8 mouse cellular contexts compared by ENCODE assay signal in genomic region chr19:38480731-38481621, GRCm38 (mm10). TPM values are rescaled to one million over a fixed set of nuclear protein-coding genes. Genes with fewer than 3 reads are reported as not detected.
DNase-seq lines count a peak whose midpoint lies in the region; ATAC-seq and TF ChIP-seq lines count a peak whose summit lies in the region.

Gene Plce1, plus strand, starts transcription at chr19:38481109.

- peak; percentile 79 for ATAC-seq in embryonic facial prominence, embryonic 11.5 days (replicated peaks; ENCODE audit: insufficient number of reproducible peaks, low FRiP score, low TSS enrichment, low read depth)
- ATAC-seq in heart, embryonic 13.5 days (ENCODE audit: extremely low read depth, insufficient number of reproducible peaks, low FRiP score, low TSS enrichment), result peak; percentile 68; the same call in 1 of the 2 replicates

- TF ChIP-seq CTCF in testis, adult 2 months (IDR thresholded peaks at IDR 0.05; ENCODE audit: control insufficient read depth, insufficient read depth, insufficient replicate concordance, low read depth, low read length), result no peak

- no peak within 1 kb of the TSS for H3K27ac ChIP-seq in embryonic facial prominence, embryonic 11.5 days (replicated peaks; ENCODE audit: low read depth, low read length)
- peak within 1 kb of the TSS; percentile 79 for H3K27ac ChIP-seq in heart, embryonic 13.5 days (replicated peaks)
- no peak within 1 kb of the TSS for H3K27ac ChIP-seq in testis, adult 2 months (ENCODE audit: control insufficient read depth, insufficient read depth, low read depth, low read length)

- no peaks in the 10 kb centered on the region; the same call in 1 of the 2 replicates for H3K27me3 ChIP-seq in embryonic facial prominence, embryonic 11.5 days (ENCODE audit: control insufficient read depth, insufficient read depth, low read length)
- 0 out of 2 replicates have a peak, but pooled peaks cover 4% of the 10 kb centered on the region for H3K27me3 ChIP-seq in heart, embryonic 13.5 days (replicated peaks)
- H3K27me3 ChIP-seq in testis, adult 2 months (ENCODE audit: control insufficient read depth, insufficient read depth, low read length), result peaks cover 5% of the 10 kb centered on the region

- no peaks in the 10 kb centered on the region for H3K4me1 ChIP-seq in embryonic facial prominence, embryonic 11.5 days (ENCODE audit: control insufficient read depth, insufficient read depth, low read length)
- H3K4me1 ChIP-seq in heart, embryonic 13.5 days, result peaks cover 61% of the 10 kb centered on the region
- H3K4me1 ChIP-seq in testis, adult 2 months (ENCODE audit: control insufficient read depth, insufficient read depth, low read length), result peaks cover 10% of the 10 kb centered on the region

- peak; percentile 36 for DNase-seq in left cerebral cortex, postnatal 4 days
- no peak for DNase-seq in left cerebral cortex, adult 18-20 months (ENCODE audit: low spot score in 2 of 2)
- peak; percentile 60 for DNase-seq in embryonic facial prominence, embryonic 11.5 days (ENCODE audit: low spot score)
- peak; percentile 38 for DNase-seq in kidney, postnatal 14 days
- peak; percentile 12 for DNase-seq in lung, postnatal 25 days (ENCODE audit: low spot score)
- DNase-seq in thymus, postnatal 14 days, result no peak

- peak within 1 kb of the TSS; percentile 64 for H3K4me3 ChIP-seq in embryonic facial prominence, embryonic 11.5 days (ENCODE audit: low read depth, low read length)
- peak within 1 kb of the TSS; percentile 72 for H3K4me3 ChIP-seq in heart, embryonic 13.5 days
- H3K4me3 ChIP-seq in testis, adult 2 months (ENCODE audit: control insufficient read depth, low read depth, low read length), result peak within 1 kb of the TSS; percentile 78

- intact Hi-C loops in left cerebral cortex, postnatal 4 days (cut with DNase I), result no loop called here

- no peaks in the 10 kb centered on the region for H3K9me3 ChIP-seq in embryonic facial prominence, embryonic 11.5 days (replicated peaks; ENCODE audit: control insufficient read depth, low read length)
- H3K9me3 ChIP-seq in heart, embryonic 13.5 days, result no peaks in the 10 kb centered on the region

- no peak for TF ChIP-seq POLR2A in testis, adult 2 months (IDR thresholded peaks at IDR 0.05; ENCODE audit: control insufficient read depth, low read depth, low read length)

- under 1% methylated on average over 62 of the region's 90 CpGs for WGBS in embryonic facial prominence, embryonic 11.5 days
- WGBS in heart, embryonic 13.5 days, result under 1% methylated on average over 55 of the region's 90 CpGs

- peak within 1 kb of the TSS; percentile 68 for H3K9ac ChIP-seq in embryonic facial prominence, embryonic 11.5 days (replicated peaks; ENCODE audit: low read length)
- H3K9ac ChIP-seq in heart, embryonic 13.5 days, result peak within 1 kb of the TSS; percentile 83

- H3K36me3 ChIP-seq in embryonic facial prominence, embryonic 11.5 days (replicated peaks; ENCODE audit: control insufficient read depth, insufficient read depth, low read depth, low read length), result no peaks in the 10 kb centered on the region
- H3K36me3 ChIP-seq in heart, embryonic 13.5 days, result no peaks in the 10 kb centered on the region
- H3K36me3 ChIP-seq in testis, adult 2 months (ENCODE audit: control insufficient read depth, insufficient read depth, low read length), result no peaks in the 10 kb centered on the region

- peak within 1 kb of the TSS; percentile 95 for H3K4me2 ChIP-seq in embryonic facial prominence, embryonic 11.5 days (ENCODE audit: low read depth, low read length)
- peak within 1 kb of the TSS; percentile 82 for H3K4me2 ChIP-seq in heart, embryonic 13.5 days

RNA-seq across cellular contexts. Expression of gene Plce1, which starts in this region (rescaled TPM):
- total RNA-seq in left cerebral cortex, postnatal 4 days (2021), result 1 to 10 TPM; 9.0 to 9.1 TPM
- total RNA-seq in left cerebral cortex, adult 18-20 months (2021), result 1 to 10 TPM; 4.9 to 5.3 TPM
- 2.8 and 3.4 TPM in 2 replicates for polyA plus RNA-seq in embryonic facial prominence, embryonic 11.5 days (2014; fragmentation: Nextera tagmentation; extraction: Ambion mirVana)
- polyA plus RNA-seq in heart, embryonic 13.5 days (2015; fragmentation: Nextera tagmentation; extraction: Ambion mirVana), result 4.5 and 4.8 TPM in 2 replicates
- 2.3 and 2.4 TPM in 2 replicates for polyA plus RNA-seq in testis, adult 2 months (2012; rRNA removed)

Comparison
In these comparisons a context has a peak if more than half of its experiments do, and no peak if none do; other contexts are left out.
1. DNase-seq: peak in left cerebral cortex, postnatal 4 days (single experiment), embryonic facial prominence, embryonic 11.5 days (single experiment), kidney, postnatal 14 days (single experiment) and lung, postnatal 25 days (single experiment); none in left cerebral cortex, adult 18-20 months (0 of 2) and thymus, postnatal 14 days (single experiment).
2. Peak in every context shown above with its lines, with median percentiles within 50 percentile points of each other: H3K4me3 ChIP-seq.